Mouse (Mus musculus): ENCODE data around the gene Pygb. TPM values are rescaled to one million over a fixed set of nuclear protein-coding genes. Genes with fewer than 3 reads are reported as not detected.

The Pygb gene
- polyA plus RNA-seq, 1 experiment from 2014 or later: 81.6 TPM

GRCm38 (mm10) chr2:150766083-150766862, 20.3 kb upstream of the Pygb start:
- Histone ChIP-seq H3K4me3 (replicated peaks) (no peak overlapping the region), H3K9me3 (no peaks in the 10 kb centered on the region), H3K27ac (no peak overlapping the region; the same call in 1 of the 2 replicates), H3K9ac (no peak overlapping the region), H3K4me1 (peaks cover 7% of the 10 kb centered on the region; the same call in 1 of the 2 replicates), H3K36me3 (replicated peaks) (peaks cover 47% of the 10 kb centered on the region), H3K4me2 (no peak overlapping the region), H3K27me3 (no peaks in the 10 kb centered on the region)
- ATAC-seq (ENCODE audit: low FRiP score): no peak
- 95% methylated on average over 4 of the region's 4 CpGs for WGBS

GRCm38 (mm10) chr2:150768678-150769077, 17.9 kb upstream of the Pygb start:
- Histone ChIP-seq H3K9me3 (no peaks in the 10 kb centered on the region), H3K4me2 (no peak overlapping the region), H3K27me3 (no peaks in the 10 kb centered on the region), H3K36me3 (replicated peaks) (peaks cover 33% of the 10 kb centered on the region), H3K4me3 (replicated peaks) (no peak overlapping the region), H3K9ac (no peak overlapping the region), H3K27ac (no peak overlapping the region), H3K4me1 (peaks cover 7% of the 10 kb centered on the region; the same call in 1 of the 2 replicates)
- WGBS: 100% methylated on average over 1 of the region's 1 CpGs
- no peak for ATAC-seq (ENCODE audit: low FRiP score)

GRCm38 (mm10) chr2:150770747-150771146, 15.8 kb upstream of the Pygb start:
- no peak overlapping the region for H3K9ac ChIP-seq
- H3K4me2 ChIP-seq: no peak overlapping the region
- H3K4me3 ChIP-seq (replicated peaks): no peak overlapping the region
- H3K27me3 ChIP-seq: no peaks in the 10 kb centered on the region
- peak overlapping the region; percentile 59 for H3K27ac ChIP-seq
- WGBS: 78% methylated on average over 1 of the region's 1 CpGs
- H3K4me1 ChIP-seq: peaks cover under 1% of the 10 kb centered on the region; the same call in 1 of the 2 replicates
- peak; percentile 81; the same call in 1 of the 2 replicates for ATAC-seq (ENCODE audit: low FRiP score)
- H3K9me3 ChIP-seq: no peaks in the 10 kb centered on the region
- H3K36me3 ChIP-seq (replicated peaks): peaks cover 32% of the 10 kb centered on the region

- 83% methylated on average over 6 of the region's 6 CpGs for WGBS
- H3K27ac ChIP-seq: peak overlapping the region; percentile 59; the same call in 1 of the 2 replicates
- H3K9me3 ChIP-seq: no peaks in the 10 kb centered on the region
- H3K27me3 ChIP-seq: no peaks in the 10 kb centered on the region
- no peak; the same call in 1 of the 2 replicates for ATAC-seq (ENCODE audit: low FRiP score)
- no peak overlapping the region for H3K9ac ChIP-seq
- H3K4me1 ChIP-seq: no peaks in the 10 kb centered on the region
- no peak overlapping the region for H3K4me2 ChIP-seq
- H3K36me3 ChIP-seq (replicated peaks): peaks cover 28% of the 10 kb centered on the region
- H3K4me3 ChIP-seq (replicated peaks): no peak overlapping the region
Observed at GRCm38 (mm10) chr2:150771169-150771568, 15.4 kb upstream of the Pygb start.

- Histone ChIP-seq H3K9me3 (no peaks in the 10 kb centered on the region), H3K4me2 (no peak overlapping the region), H3K4me3 (replicated peaks) (no peak overlapping the region), H3K36me3 (replicated peaks) (peaks cover 24% of the 10 kb centered on the region), H3K4me1 (no peaks in the 10 kb centered on the region), H3K27me3 (no peaks in the 10 kb centered on the region), H3K27ac (no peak overlapping the region), H3K9ac (no peak overlapping the region)
- WGBS: 85% methylated on average over 8 of the region's 8 CpGs
- no peak for ATAC-seq (ENCODE audit: low FRiP score)
Observed at GRCm38 (mm10) chr2:150771996-150772395, 14.5 kb upstream of the Pygb start.

GRCm38 (mm10) chr2:150772466-150773119, 13.9 kb upstream of the Pygb start:
- H3K9me3 ChIP-seq: no peaks in the 10 kb centered on the region
- no peaks in the 10 kb centered on the region for H3K4me1 ChIP-seq
- no peak overlapping the region for H3K4me3 ChIP-seq (replicated peaks)
- H3K27ac ChIP-seq: no peak overlapping the region
- H3K36me3 ChIP-seq (replicated peaks): peaks cover 21% of the 10 kb centered on the region
- H3K27me3 ChIP-seq: no peaks in the 10 kb centered on the region
- peak; percentile 33; the same call in 1 of the 2 replicates for ATAC-seq (ENCODE audit: low FRiP score)
- 76% methylated on average over 10 of the region's 10 CpGs for WGBS
- H3K4me2 ChIP-seq: no peak overlapping the region
- H3K9ac ChIP-seq: no peak overlapping the region

GRCm38 (mm10) chr2:150782801-150783200, 3.7 kb upstream of the Pygb start:
- H3K4me2 ChIP-seq: no peak overlapping the region
- H3K27ac ChIP-seq: no peak overlapping the region
- ATAC-seq (ENCODE audit: low FRiP score): no peak
- no peak overlapping the region for H3K4me3 ChIP-seq (replicated peaks)
- H3K9ac ChIP-seq: no peak overlapping the region
- H3K9me3 ChIP-seq: no peaks in the 10 kb centered on the region
- H3K4me1 ChIP-seq: peaks cover 9% of the 10 kb centered on the region
- WGBS: 90% methylated on average over 2 of the region's 2 CpGs
- no peaks in the 10 kb centered on the region for H3K36me3 ChIP-seq (replicated peaks)
- H3K27me3 ChIP-seq: 0 out of 2 replicates have a peak, but pooled peaks cover 14% of the 10 kb centered on the region

- H3K27ac ChIP-seq: no peak overlapping the region
- H3K4me1 ChIP-seq: peaks cover 26% of the 10 kb centered on the region
- peaks cover 4% of the 10 kb centered on the region for H3K36me3 ChIP-seq (replicated peaks)
- H3K27me3 ChIP-seq: 0 out of 2 replicates have a peak, but pooled peaks cover 14% of the 10 kb centered on the region
- WGBS: under 1% methylated on average over 22 of the region's 23 CpGs
- peak overlapping the region; percentile 67 for H3K4me3 ChIP-seq (replicated peaks)
- H3K9ac ChIP-seq: peak overlapping the region; percentile 78
- ATAC-seq (ENCODE audit: low FRiP score): peak; percentile 18
- no peaks in the 10 kb centered on the region for H3K9me3 ChIP-seq
- peak overlapping the region; percentile 89 for H3K4me2 ChIP-seq
Observed at GRCm38 (mm10) chr2:150787234-150787771, 768 bp downstream of the Pygb start.

GRCm38 (mm10) chr2:150788768-150789550, 2.4 kb downstream of the Pygb start:
- no peak for ATAC-seq (ENCODE audit: low FRiP score)
- Histone ChIP-seq H3K4me3 (replicated peaks) (no peak overlapping the region), H3K4me1 (peaks cover 28% of the 10 kb centered on the region), H3K4me2 (peak overlapping the region; percentile 22), H3K9ac (no peak overlapping the region), H3K27me3 (0 out of 2 replicates have a peak, but pooled peaks cover 12% of the 10 kb centered on the region), H3K9me3 (no peaks in the 10 kb centered on the region), H3K36me3 (replicated peaks) (peaks cover 11% of the 10 kb centered on the region), H3K27ac (no peak overlapping the region; the same call in 1 of the 2 replicates)
- WGBS: 69% methylated on average over 4 of the region's 4 CpGs

- Histone ChIP-seq H3K9me3 (no peaks in the 10 kb centered on the region), H3K9ac (no peak overlapping the region), H3K4me1 (peaks cover 13% of the 10 kb centered on the region), H3K4me3 (replicated peaks) (no peak overlapping the region), H3K4me2 (no peak overlapping the region), H3K36me3 (replicated peaks) (peaks cover 39% of the 10 kb centered on the region), H3K27ac (no peak overlapping the region), H3K27me3 (no peaks in the 10 kb centered on the region)
- WGBS: 92% methylated on average over 4 of the region's 4 CpGs
- no peak for ATAC-seq (ENCODE audit: low FRiP score)
Observed at GRCm38 (mm10) chr2:150793320-150793719, 6.8 kb downstream of the Pygb start.

- no peak for ATAC-seq (ENCODE audit: low FRiP score)
- peaks cover 58% of the 10 kb centered on the region for H3K36me3 ChIP-seq (replicated peaks)
- H3K27me3 ChIP-seq: no peaks in the 10 kb centered on the region
- no peak overlapping the region for H3K9ac ChIP-seq
- H3K4me3 ChIP-seq (replicated peaks): no peak overlapping the region
- no peak overlapping the region for H3K4me2 ChIP-seq
- no peaks in the 10 kb centered on the region for H3K9me3 ChIP-seq
- no peak overlapping the region for H3K27ac ChIP-seq
- 90% methylated on average over 7 of the region's 7 CpGs for WGBS
- H3K4me1 ChIP-seq: no peaks in the 10 kb centered on the region
Observed at GRCm38 (mm10) chr2:150798084-150798483, 11.5 kb downstream of the Pygb start.

- ATAC-seq (ENCODE audit: low FRiP score): no peak
- peaks cover 61% of the 10 kb centered on the region for H3K36me3 ChIP-seq (replicated peaks)
- H3K4me1 ChIP-seq: no peaks in the 10 kb centered on the region
- H3K9ac ChIP-seq: no peak overlapping the region
- no peaks in the 10 kb centered on the region for H3K9me3 ChIP-seq
- no peak overlapping the region for H3K4me3 ChIP-seq (replicated peaks)
- no peak overlapping the region for H3K27ac ChIP-seq
- 90% methylated on average over 5 of the region's 5 CpGs for WGBS
- H3K4me2 ChIP-seq: no peak overlapping the region
- H3K27me3 ChIP-seq: no peaks in the 10 kb centered on the region
Observed at GRCm38 (mm10) chr2:150800616-150801015, 14.1 kb downstream of the Pygb start.
